Mouse (Mus musculus): ENCODE data around the gene Gcdh. TPM values are rescaled to one million over a fixed set of nuclear protein-coding genes. Genes with fewer than 3 reads are reported as not detected.

Gcdh gene
- polyA plus RNA-seq, 1 experiment from 2014 or later: 39.1 TPM

DNA sequence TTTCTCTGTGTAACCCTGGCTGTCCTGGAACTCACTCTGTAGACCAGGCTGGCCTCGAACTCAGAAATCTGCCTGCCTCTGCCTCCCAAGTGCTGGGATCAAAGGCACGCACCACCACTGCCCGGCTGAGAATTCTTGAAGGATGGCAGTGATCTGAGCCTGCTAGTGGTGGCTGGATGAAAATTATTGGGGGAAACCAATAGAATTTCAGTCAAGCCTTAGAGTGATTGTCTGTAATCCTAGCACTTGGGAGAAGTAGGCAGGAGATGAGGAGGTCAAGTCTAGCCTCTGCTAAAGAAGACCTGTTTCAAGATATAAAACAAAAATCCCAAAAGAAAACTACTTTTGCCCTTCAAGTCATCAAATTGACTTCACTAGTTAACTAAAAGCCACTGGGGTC is 37.3 kb downstream of the Gcdh start:
- Histone ChIP-seq H3K36me3 (ENCODE audit: control insufficient read depth, insufficient read depth) (peaks cover 8% of the 10 kb centered on the region), H3K4me2 (ENCODE audit: low read length) (no peak overlapping the region), H3K27ac (ENCODE audit: low read length) (no peak overlapping the region), H3K4me3 (replicated peaks; ENCODE audit: low read length) (peak overlapping the region; percentile 69; the same call in 1 of the 2 replicates), H3K9ac (replicated peaks; ENCODE audit: low read depth, low read length) (no peak overlapping the region; the same call in 1 of the 2 replicates), H3K9me3 (ENCODE audit: control insufficient read depth, low read length) (no peaks in the 10 kb centered on the region), H3K27me3 (replicated peaks; ENCODE audit: control insufficient read depth, insufficient read depth, low read length) (no peaks in the 10 kb centered on the region), H3K4me1 (replicated peaks; ENCODE audit: control insufficient read depth, insufficient read depth, low read length) (peaks cover 14% of the 10 kb centered on the region)
- 93% methylated on average over 3 of the region's 3 CpGs for WGBS
- ATAC-seq: peak; percentile 26

DNA sequence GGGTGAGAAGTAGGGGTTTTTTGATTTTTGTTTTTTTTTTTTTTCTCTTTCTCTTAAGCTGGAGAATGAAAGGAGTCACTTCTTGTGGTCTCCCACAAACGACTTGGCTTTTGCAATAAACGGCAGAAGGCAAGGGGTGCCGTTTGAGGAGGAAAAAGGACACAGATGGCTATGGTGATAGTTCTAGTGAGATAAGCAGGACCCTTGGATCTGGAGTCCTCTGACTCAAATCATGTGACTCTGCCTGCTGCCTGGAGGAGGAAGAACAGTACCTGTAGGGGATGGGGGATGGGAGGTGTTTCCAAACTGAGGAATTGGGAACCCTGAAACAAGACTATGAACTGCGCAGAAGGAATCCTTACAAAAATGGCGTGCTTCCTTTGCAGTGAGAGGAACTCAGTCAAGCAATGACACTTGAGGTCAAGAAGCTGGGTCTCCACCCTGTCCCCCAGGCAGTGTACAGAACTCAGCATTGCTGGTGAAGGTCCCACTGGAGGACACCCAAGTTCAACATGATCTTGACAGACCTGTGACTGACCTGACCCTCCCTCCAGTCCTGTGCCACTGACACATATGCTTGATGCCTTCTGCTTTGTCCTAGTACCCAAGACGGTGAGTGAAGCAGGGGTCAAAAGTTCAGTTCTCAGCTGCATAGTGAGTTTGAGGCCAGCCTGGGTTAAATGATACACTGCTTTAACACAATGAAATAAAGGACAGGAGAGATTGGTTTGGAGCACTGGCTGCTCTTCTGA is 45.9 kb downstream of the Gcdh start:
- Histone ChIP-seq H3K36me3 (ENCODE audit: control insufficient read depth, insufficient read depth) (peaks cover 19% of the 10 kb centered on the region), H3K4me3 (replicated peaks; ENCODE audit: low read length) (peak overlapping the region; percentile 63), H3K4me2 (ENCODE audit: low read length) (peak overlapping the region; percentile 89), H3K27ac (ENCODE audit: low read length) (peak overlapping the region; percentile 85), H3K27me3 (replicated peaks; ENCODE audit: control insufficient read depth, insufficient read depth, low read length) (no peaks in the 10 kb centered on the region), H3K9me3 (ENCODE audit: control insufficient read depth, low read length) (no peaks in the 10 kb centered on the region), H3K4me1 (replicated peaks; ENCODE audit: control insufficient read depth, insufficient read depth, low read length) (peaks cover 29% of the 10 kb centered on the region), H3K9ac (replicated peaks; ENCODE audit: low read depth, low read length) (peak overlapping the region; percentile 82)
- no peak for ATAC-seq
- WGBS: 50% methylated on average over 6 of the region's 6 CpGs

DNA sequence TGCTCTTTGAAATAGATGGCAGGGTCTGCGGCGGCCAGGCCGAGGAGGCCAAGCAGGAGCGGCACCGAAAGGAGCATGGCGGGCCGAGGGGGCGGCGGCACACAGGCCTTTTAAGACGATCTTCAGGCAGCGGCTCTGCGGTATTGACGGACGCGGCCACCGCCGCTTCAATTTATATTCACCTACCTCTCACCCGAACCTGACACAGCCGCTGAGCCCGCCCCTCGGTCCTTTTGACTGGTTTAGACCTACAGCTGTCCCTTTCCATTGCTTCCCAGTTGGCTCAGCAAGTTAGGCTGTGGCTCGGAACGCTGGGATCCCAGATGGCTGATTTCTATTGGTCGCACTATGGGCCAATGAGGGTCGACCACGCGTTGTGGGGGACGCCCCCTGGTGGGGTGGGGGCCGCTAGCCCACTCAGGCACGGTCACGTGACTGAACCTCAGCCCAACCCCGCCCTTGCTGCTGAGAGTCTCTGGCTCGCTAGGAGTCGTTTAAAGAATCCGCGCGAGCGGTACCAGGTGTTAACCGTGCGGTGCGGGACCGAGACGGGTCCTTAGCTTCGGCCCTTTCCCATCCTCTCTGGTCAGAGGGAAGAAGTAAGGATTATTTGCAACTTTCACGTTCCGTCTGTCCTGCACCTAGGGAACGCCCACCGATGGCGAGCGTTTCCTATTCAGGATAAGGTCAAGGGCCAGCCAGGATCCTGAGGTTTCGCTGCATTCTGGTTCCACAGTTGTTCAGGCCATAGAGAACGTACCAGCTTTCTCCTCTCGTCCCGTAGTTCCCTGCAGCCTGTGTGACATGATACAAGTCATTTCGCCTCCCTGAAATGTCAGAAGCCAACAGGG is 46.8 kb downstream of the Gcdh start, which contains the start of gene Calr:
Calr (minus strand) TSS at position 213 of the 851 bp plus-strand sequence.
- Histone ChIP-seq H3K9ac (replicated peaks; ENCODE audit: low read depth, low read length) (peak within 1 kb of the TSS; percentile 93), H3K27me3 (replicated peaks; ENCODE audit: control insufficient read depth, insufficient read depth, low read length) (no peaks in the 10 kb centered on the region), H3K4me3 (replicated peaks; ENCODE audit: low read length) (peak within 1 kb of the TSS; percentile 99), H3K9me3 (ENCODE audit: control insufficient read depth, low read length) (no peaks in the 10 kb centered on the region), H3K36me3 (ENCODE audit: control insufficient read depth, insufficient read depth) (peaks cover 25% of the 10 kb centered on the region), H3K4me1 (replicated peaks; ENCODE audit: control insufficient read depth, insufficient read depth, low read length) (peaks cover 34% of the 10 kb centered on the region), H3K4me2 (ENCODE audit: low read length) (peak within 1 kb of the TSS; percentile 94), H3K27ac (ENCODE audit: low read length) (peak within 1 kb of the TSS; percentile 85)
- peak; percentile 99 for ATAC-seq
- under 1% methylated on average over 55 of the region's 55 CpGs for WGBS

DNA sequence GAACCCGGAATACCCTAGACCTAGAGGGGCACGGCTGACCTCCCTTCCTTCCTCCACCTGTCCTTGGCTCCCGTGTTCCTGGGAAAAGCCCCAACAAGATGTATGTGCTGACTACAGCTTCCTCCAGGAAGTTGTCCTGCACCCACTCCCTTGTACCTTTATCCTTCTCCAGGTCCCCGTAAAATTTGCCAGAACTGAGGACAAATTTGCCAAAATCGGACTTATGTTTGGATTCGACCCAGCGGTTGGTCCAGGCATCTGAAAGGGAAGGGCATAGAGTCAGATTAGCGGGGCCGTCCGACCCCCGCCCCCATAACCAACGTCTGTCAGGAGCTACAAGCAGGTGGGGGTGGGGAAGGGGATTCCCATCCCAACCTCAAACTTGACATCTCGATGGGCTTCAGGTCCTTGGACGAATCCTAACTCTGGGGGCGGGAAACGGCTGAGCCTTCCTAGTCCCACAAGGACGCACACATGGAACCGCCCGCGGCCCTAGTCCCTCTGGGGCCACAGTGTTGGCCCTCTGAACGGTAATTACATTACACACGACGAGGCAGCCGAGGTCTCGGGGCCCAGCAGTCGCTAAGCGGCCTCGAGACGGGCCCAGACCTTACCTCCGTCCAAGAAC is 47.5 kb downstream of the Gcdh start:
- Histone ChIP-seq H3K27ac (ENCODE audit: low read length) (peak overlapping the region; percentile 78), H3K36me3 (ENCODE audit: control insufficient read depth, insufficient read depth) (peaks cover 30% of the 10 kb centered on the region), H3K4me2 (ENCODE audit: low read length) (peak overlapping the region; percentile 94), H3K9me3 (ENCODE audit: control insufficient read depth, low read length) (no peaks in the 10 kb centered on the region), H3K4me3 (replicated peaks; ENCODE audit: low read length) (peak overlapping the region; percentile 99), H3K4me1 (replicated peaks; ENCODE audit: control insufficient read depth, insufficient read depth, low read length) (peaks cover 34% of the 10 kb centered on the region), H3K9ac (replicated peaks; ENCODE audit: low read depth, low read length) (peak overlapping the region; percentile 93), H3K27me3 (replicated peaks; ENCODE audit: control insufficient read depth, insufficient read depth, low read length) (no peaks in the 10 kb centered on the region)
- WGBS: under 1% methylated on average over 30 of the region's 30 CpGs
- ATAC-seq: peak; percentile 22

DNA sequence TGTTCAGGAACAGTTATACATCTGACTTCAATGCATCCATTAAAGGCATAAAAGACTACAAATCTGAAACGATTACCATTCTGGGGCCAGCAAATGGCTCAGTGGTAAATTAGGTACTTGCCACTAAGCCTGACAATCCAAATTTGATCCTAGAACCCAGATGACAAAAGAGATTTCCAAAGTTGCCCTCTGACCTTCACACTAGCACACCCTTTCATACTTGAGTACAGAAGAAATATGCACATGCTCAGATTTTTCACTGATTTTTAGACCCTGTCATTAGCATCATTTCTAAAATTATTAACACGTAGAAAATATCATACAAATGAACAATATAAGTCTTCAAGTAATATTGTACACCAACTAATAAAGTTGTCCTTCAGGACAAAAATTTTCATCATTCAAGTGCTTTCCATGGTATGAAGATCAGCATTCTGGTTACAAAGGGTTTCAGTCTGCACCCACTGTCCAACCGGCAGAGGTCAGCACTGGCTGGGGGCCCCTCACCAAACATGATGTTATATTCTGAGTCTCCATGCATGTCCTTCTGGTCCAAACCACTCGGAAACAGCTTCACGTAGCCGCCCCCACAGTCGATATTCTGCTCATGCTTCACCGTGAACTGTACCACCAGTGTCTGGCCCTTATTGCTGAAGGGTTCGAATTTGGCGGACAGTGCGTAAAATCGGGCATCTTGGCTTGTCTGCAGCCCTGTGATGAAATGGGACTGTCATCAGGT is 48.2 kb downstream of the Gcdh start:
- Histone ChIP-seq H3K4me2 (ENCODE audit: low read length) (peak overlapping the region; percentile 94), H3K27ac (ENCODE audit: low read length) (peak overlapping the region; percentile 78; the same call in 1 of the 2 replicates), H3K36me3 (ENCODE audit: control insufficient read depth, insufficient read depth) (peaks cover 32% of the 10 kb centered on the region), H3K4me3 (replicated peaks; ENCODE audit: low read length) (peak overlapping the region; percentile 99), H3K9me3 (ENCODE audit: control insufficient read depth, low read length) (no peaks in the 10 kb centered on the region), H3K27me3 (replicated peaks; ENCODE audit: control insufficient read depth, insufficient read depth, low read length) (no peaks in the 10 kb centered on the region), H3K4me1 (replicated peaks; ENCODE audit: control insufficient read depth, insufficient read depth, low read length) (peaks cover 34% of the 10 kb centered on the region), H3K9ac (replicated peaks; ENCODE audit: low read depth, low read length) (peak overlapping the region; percentile 93)
- no peak for ATAC-seq
- WGBS: 12% methylated on average over 12 of the region's 12 CpGs

DNA sequence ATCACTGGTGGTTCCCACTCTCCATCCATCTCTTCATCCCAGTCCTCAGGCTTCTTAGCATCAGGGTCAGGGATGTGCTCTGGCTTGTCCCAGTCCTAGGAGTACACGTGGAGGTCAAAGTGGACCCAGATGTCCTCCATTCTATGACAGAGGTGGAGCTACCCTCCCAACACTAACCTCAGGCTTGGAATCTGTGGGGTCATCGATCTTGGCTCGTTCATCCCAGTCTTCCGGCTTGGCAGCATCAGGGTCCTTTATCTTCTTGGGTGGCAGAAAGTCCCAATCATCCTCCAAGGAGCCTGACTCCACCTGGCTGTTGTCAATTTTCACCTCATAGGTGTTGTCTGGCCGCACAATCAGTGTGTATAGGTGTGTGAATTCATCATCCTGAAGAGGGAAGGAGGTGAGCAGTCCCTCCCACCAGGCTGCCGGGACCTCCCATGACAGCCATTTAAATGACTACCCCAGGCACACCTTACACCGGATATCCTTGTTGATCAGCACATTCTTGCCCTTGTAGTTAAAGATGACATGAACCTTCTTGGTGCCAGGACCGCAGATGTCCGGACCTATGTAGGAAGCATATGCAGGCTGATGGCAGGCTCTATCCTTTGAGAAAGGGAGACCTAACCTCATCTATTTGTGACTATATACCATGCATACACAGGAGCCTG is 49.2 kb downstream of the Gcdh start:
- H3K36me3 ChIP-seq (ENCODE audit: control insufficient read depth, insufficient read depth): peaks cover 32% of the 10 kb centered on the region
- no peak overlapping the region for H3K27ac ChIP-seq (ENCODE audit: low read length)

DNA sequence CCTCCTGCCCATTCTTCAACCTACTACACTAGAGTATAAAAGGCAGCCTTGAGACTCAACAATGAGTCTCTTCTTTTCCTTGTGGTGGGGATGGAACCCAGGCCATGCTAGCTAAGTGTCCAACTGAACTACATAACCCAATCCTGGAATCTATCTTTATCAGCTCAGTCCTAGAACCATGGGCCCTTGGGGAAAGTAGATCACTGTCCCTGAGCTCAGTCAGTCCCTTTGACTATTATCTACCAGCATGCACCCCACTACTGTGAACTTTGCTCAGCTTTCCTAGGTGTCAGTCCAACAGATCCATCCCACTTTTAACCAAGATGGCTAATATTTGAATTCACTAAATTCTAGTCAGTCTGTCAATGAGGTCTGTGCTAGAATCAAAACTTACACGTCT is 52.2 kb downstream of the Gcdh start:
- H3K27me3 ChIP-seq (replicated peaks; ENCODE audit: control insufficient read depth, insufficient read depth, low read length): no peaks in the 10 kb centered on the region
- no peak overlapping the region for H3K9ac ChIP-seq (replicated peaks; ENCODE audit: low read depth, low read length)
- no peaks in the 10 kb centered on the region for H3K9me3 ChIP-seq (ENCODE audit: control insufficient read depth, low read length)
- no peak overlapping the region for H3K4me2 ChIP-seq (ENCODE audit: low read length)
- no peak overlapping the region for H3K4me3 ChIP-seq (replicated peaks; ENCODE audit: low read length)
- WGBS: 88% methylated on average over 1 of the region's 1 CpGs
- ATAC-seq: no peak
- no peak overlapping the region for H3K27ac ChIP-seq (ENCODE audit: low read length)
- peaks cover 31% of the 10 kb centered on the region for H3K4me1 ChIP-seq (replicated peaks; ENCODE audit: control insufficient read depth, insufficient read depth, low read length)
- peaks cover 46% of the 10 kb centered on the region for H3K36me3 ChIP-seq (ENCODE audit: control insufficient read depth, insufficient read depth)

More for the DNA sequence above, 49.2 kb downstream of the Gcdh start:
- Histone ChIP-seq H3K4me3 (replicated peaks; ENCODE audit: low read length) (peak overlapping the region; percentile 99), H3K4me2 (ENCODE audit: low read length) (peak overlapping the region; percentile 94), H3K27me3 (replicated peaks; ENCODE audit: control insufficient read depth, insufficient read depth, low read length) (no peaks in the 10 kb centered on the region), H3K9me3 (ENCODE audit: control insufficient read depth, low read length) (no peaks in the 10 kb centered on the region), H3K4me1 (replicated peaks; ENCODE audit: control insufficient read depth, insufficient read depth, low read length) (peaks cover 38% of the 10 kb centered on the region), H3K9ac (replicated peaks; ENCODE audit: low read depth, low read length) (peak overlapping the region; percentile 7)
- no peak for ATAC-seq
- WGBS: 91% methylated on average over 9 of the region's 9 CpGs

DNA sequence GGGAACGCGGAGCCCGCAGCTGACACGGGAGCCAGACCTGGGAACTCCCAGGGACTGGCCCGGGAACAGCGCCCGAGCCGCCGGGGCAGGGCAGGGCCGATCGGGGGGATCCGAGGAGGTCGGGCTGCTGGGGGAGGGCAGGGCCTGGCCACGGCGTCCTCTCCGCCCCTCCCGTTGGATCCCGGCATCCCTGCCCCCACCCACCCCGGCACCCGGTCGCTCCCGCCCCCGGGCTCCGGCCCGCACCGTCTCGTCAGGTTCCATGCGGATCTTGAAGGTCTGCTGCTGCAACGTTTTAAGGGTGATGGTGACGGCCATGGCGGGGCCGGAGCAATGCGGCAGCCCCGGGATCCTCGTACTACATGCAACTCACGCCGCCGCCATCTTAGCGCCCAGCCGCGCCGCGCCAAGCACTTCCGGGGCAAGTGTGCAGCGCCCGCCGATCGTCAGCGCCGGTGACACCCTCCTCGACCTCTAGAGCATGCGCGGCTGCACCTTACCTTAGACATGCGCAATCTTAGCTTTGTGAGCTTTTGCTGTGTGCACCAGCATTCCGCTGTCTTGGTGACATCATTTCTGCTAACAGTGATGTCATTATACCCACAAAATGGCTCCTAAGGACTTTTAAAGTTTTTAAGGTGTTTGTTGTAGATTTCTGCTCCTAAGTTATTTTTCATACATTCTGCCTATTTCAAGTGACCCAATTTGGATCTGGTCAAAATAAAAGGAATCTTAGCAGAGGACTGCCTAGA is 53.3 kb downstream of the Gcdh start, which contains the start of gene Rad23a:
Rad23a (minus strand) TSS at position 418 of the 752 bp plus-strand sequence.
- peak; percentile 96 for ATAC-seq
- H3K36me3 ChIP-seq (ENCODE audit: control insufficient read depth, insufficient read depth): peaks cover 46% of the 10 kb centered on the region
- H3K4me2 ChIP-seq (ENCODE audit: low read length): peak within 1 kb of the TSS; percentile 73
- peak within 1 kb of the TSS; percentile 76 for H3K4me3 ChIP-seq (replicated peaks; ENCODE audit: low read length)
- peaks cover 36% of the 10 kb centered on the region for H3K4me1 ChIP-seq (replicated peaks; ENCODE audit: control insufficient read depth, insufficient read depth, low read length)
- peak within 1 kb of the TSS; percentile 88 for H3K9ac ChIP-seq (replicated peaks; ENCODE audit: low read depth, low read length)
- under 1% methylated on average over 47 of the region's 55 CpGs for WGBS
- peak within 1 kb of the TSS; percentile 79 for H3K27ac ChIP-seq (ENCODE audit: low read length)
- no peaks in the 10 kb centered on the region for H3K27me3 ChIP-seq (replicated peaks; ENCODE audit: control insufficient read depth, insufficient read depth, low read length)
- H3K9me3 ChIP-seq (ENCODE audit: control insufficient read depth, low read length): no peaks in the 10 kb centered on the region

Data from forebrain, embryonic 16.5 days (tissue).